Mouse (Mus musculus): ENCODE measurements around the gene Tmod1.

Gene Tmod1

GRCm38 (mm10) chr4:46038892-46039751, at the start of gene Tmod1:
TSS of gene Tmod1 (plus strand) at chr4:46038935.
- in situ Hi-C loops (cut with MboI, MseI), result no loop called here

- in situ Hi-C loops (cut with MboI, MseI), result no loop called here
Observed at GRCm38 (mm10) chr4:45990427-45991135, 48.2 kb upstream of the Tmod1 start.

GRCm38 (mm10) chr4:45998536-45998935, 40.2 kb upstream of the Tmod1 start:
- in situ Hi-C loops (cut with MboI, MseI), result no loop called here

- in situ Hi-C loops (cut with MboI, MseI), result no loop called here
Observed at GRCm38 (mm10) chr4:46008142-46008793, 30.5 kb upstream of the Tmod1 start.

- in situ Hi-C loops (cut with MboI, MseI), result no loop called here
Observed at GRCm38 (mm10) chr4:46011698-46012097, 27.0 kb upstream of the Tmod1 start.

GRCm38 (mm10) chr4:46015605-46016004, 23.1 kb upstream of the Tmod1 start:
- in situ Hi-C loops (cut with MboI, MseI), result no loop called here

GRCm38 (mm10) chr4:46023021-46023481, 15.7 kb upstream of the Tmod1 start:
- in situ Hi-C loops (cut with MboI, MseI), result no loop called here

GRCm38 (mm10) chr4:46025893-46026292, 12.8 kb upstream of the Tmod1 start:
- in situ Hi-C loops (cut with MboI, MseI), result no loop called here

GRCm38 (mm10) chr4:46028224-46028623, 10.5 kb upstream of the Tmod1 start:
- in situ Hi-C loops (cut with MboI, MseI), result no loop called here

- in situ Hi-C loops (cut with MboI, MseI), result no loop called here
Observed at GRCm38 (mm10) chr4:46028781-46029180, 10.0 kb upstream of the Tmod1 start.

GRCm38 (mm10) chr4:46029552-46029951, 9.2 kb upstream of the Tmod1 start:
- in situ Hi-C loops (cut with MboI, MseI), result no loop called here

- in situ Hi-C loops (cut with MboI, MseI), result no loop called here
Observed at GRCm38 (mm10) chr4:46032448-46032847, 6.3 kb upstream of the Tmod1 start.

- in situ Hi-C loops (cut with MboI, MseI), result no loop called here
Observed at GRCm38 (mm10) chr4:46033197-46033596, 5.5 kb upstream of the Tmod1 start.

- in situ Hi-C loops (cut with MboI, MseI), result no loop called here
Observed at GRCm38 (mm10) chr4:46038591-46038891, 194 bp upstream of the Tmod1 start.

GRCm38 (mm10) chr4:46039899-46040298, 1.2 kb downstream of the Tmod1 start:
- in situ Hi-C loops (cut with MboI, MseI), result no loop called here

GRCm38 (mm10) chr4:46040594-46041192, 2.0 kb downstream of the Tmod1 start:
- in situ Hi-C loops (cut with MboI, MseI), result no loop called here

- in situ Hi-C loops (cut with MboI, MseI), result no loop called here
Observed at GRCm38 (mm10) chr4:46041761-46042504, 3.2 kb downstream of the Tmod1 start.

GRCm38 (mm10) chr4:46042505-46042850, 3.7 kb downstream of the Tmod1 start:
- in situ Hi-C loops (cut with MboI, MseI), result no loop called here

GRCm38 (mm10) chr4:46043361-46043760, 4.6 kb downstream of the Tmod1 start:
- in situ Hi-C loops (cut with MboI, MseI), result no loop called here

- in situ Hi-C loops (cut with MboI, MseI), result no loop called here
Observed at GRCm38 (mm10) chr4:46047971-46048370, 9.2 kb downstream of the Tmod1 start.

- in situ Hi-C loops (cut with MboI, MseI), result no loop called here
Observed at GRCm38 (mm10) chr4:46048418-46048817, 9.7 kb downstream of the Tmod1 start.

Measured in T-helper 1 cell (primary cell).